Mouse (Mus musculus): ENCODE data around the gene Mmrn1.
"Not testable (repeated sequence)": the region's sequence is repeated elsewhere in the genome, so short reads cannot be mapped to it uniquely, and the experiment has no call there.

Gene Mmrn1

GRCm38 (mm10) chr6:60924676-60925075 lies at the start of gene Mmrn1:
Mmrn1 (plus strand) TSS chr6:60924976.
- DNase-seq (ENCODE audit: low read depth) = not testable (repeated sequence)

DNA sequence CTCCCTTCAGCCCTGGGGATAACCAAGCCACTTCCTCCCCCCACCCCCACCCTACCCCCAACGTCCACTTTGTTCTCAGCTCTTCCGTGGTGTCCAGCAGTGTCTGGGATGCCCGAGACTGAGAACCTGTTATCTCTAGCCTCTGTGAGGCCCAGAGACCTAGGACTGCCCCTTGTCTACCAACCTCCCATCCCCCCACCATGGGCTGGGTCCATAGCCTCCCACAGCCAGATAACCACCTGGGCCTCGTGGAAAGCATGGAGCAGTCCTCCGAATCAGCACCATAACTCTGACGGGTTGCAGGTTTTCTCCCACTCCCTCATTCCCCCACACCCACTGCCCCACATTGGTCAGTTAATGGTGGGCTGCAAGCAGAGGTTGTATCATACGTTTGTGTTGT lies 44.4 kb upstream of the Mmrn1 start:
- DNase-seq (ENCODE audit: low read depth) = no peak

GRCm38 (mm10) chr6:60881534-60881933 lies 43.2 kb upstream of the Mmrn1 start:
- DNase-seq (ENCODE audit: low read depth) = no peak

- DNase-seq (ENCODE audit: low read depth) = no peak
These were observed 17.5 kb upstream of the Mmrn1 start for GRCm38 (mm10) chr6:60907272-60907671.

- no peak for DNase-seq (ENCODE audit: low read depth)
These were observed 6.6 kb downstream of the Mmrn1 start for GRCm38 (mm10) chr6:60931364-60931763.

- DNase-seq (ENCODE audit: low read depth) = no peak
These were observed 10.1 kb downstream of the Mmrn1 start for GRCm38 (mm10) chr6:60934835-60935234.

- no peak for DNase-seq (ENCODE audit: low read depth)
These were observed 10.8 kb downstream of the Mmrn1 start for GRCm38 (mm10) chr6:60935448-60936130.

DNA sequence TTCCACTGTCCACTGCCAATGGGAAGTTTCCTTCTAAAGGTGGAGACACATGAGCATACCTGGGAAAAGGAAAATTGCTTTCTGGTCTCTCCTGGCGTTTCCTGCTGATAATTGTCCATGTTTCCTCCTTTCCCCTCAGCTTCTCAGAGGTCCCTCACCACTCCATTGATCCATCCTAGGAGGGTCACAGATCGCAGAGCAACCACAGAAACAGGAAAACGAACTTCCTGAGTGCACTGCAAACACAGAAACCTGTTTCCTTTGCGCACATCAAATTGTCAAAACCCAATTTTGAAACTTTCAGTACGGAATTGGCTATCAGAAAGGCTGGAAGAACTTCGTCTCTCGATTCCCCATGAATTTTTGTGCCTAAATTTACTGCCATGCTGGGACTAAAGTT lies 19.4 kb downstream of the Mmrn1 start:
- no peak for DNase-seq (ENCODE audit: low read depth)

GRCm38 (mm10) chr6:60944621-60945020 lies 19.8 kb downstream of the Mmrn1 start:
- no peak for DNase-seq (ENCODE audit: low read depth)

DNA sequence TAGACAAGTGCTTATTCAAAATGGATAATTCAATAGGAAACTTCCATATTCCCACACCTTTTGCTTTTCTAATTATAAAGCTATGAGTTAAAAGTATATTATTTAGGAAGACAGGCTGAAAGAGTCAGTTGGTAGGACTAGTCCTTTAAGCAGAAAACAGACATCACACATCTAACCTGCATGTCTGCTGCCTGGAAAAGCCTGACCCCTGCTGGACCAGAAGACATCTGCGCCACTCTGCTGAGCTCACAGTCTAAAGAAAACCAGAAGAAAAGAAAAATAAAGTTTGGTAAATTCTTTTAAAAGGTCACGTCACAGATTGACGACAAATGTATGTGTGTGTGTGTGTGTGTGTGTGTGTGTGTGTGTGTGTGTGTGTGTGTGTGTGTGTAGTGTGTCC lies 25.6 kb downstream of the Mmrn1 start:
- DNase-seq (ENCODE audit: low read depth) = peak; percentile 5

GRCm38 (mm10) chr6:60961285-60961684 lies 36.5 kb downstream of the Mmrn1 start:
- no peak for DNase-seq (ENCODE audit: low read depth)

- no peak for DNase-seq (ENCODE audit: low read depth)
These were observed 37.1 kb downstream of the Mmrn1 start for GRCm38 (mm10) chr6:60961838-60962237.

GRCm38 (mm10) chr6:60962668-60963067 lies 37.9 kb downstream of the Mmrn1 start:
- no peak for DNase-seq (ENCODE audit: low read depth)

DNA sequence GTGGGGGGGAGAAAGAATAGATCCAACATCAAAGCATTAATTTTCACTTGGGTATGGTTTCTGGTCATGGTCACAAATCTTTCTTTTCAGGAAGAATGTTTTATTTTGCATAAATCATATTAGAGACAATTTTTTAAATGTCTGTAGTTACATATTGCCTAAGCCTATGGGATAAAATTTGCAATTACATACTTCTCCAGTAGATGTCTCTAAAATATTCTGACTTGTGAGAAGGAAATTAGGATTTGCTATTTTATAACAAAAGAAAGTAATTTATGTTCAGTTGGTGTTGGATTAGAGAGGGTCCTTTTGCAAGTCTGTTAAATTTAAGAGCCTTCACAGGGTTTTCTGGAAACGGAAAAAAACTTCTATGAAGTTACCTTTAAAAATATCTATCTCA lies 39.0 kb downstream of the Mmrn1 start:
- DNase-seq (ENCODE audit: low read depth) = no peak

DNA sequence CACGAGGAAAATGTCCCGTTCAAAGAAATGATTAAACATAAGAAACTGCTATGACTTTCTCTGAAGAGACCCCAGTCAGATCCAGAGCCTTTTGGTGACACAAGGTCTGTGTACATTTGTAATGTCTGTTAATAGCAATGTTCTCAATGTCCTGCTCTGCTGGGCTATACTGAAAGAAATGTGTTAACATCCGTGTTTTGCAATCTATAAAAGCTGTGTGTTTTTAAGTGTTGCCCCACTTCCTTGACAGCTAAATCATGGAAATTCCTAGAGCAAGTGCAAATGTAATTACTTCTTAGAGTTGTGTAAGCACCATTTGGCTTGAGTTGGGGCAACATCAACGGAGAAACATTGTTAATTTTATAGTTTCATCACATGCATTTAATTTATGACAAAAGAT lies 42.2 kb downstream of the Mmrn1 start:
- no peak for DNase-seq (ENCODE audit: low read depth)

DNA sequence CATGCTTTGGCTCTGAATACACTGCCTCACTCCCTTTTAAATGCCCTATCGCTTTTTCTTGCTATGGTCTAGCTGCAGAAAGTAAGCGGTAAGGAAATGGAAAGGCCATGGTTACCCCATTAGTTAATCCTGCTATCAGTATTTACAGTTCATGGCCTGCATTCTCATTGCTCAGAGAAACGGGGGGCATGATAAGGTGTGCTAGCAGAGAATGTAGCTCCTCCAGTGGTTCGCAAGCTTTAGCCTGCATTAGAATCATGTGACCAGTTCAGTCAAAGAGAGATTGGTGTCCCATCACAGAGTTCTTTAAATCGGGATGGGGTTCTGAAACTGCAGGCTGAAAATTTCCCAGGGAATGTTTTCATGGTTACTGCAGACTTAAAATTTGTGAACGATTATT lies 44.6 kb downstream of the Mmrn1 start:
- no peak for DNase-seq (ENCODE audit: low read depth)

DNA sequence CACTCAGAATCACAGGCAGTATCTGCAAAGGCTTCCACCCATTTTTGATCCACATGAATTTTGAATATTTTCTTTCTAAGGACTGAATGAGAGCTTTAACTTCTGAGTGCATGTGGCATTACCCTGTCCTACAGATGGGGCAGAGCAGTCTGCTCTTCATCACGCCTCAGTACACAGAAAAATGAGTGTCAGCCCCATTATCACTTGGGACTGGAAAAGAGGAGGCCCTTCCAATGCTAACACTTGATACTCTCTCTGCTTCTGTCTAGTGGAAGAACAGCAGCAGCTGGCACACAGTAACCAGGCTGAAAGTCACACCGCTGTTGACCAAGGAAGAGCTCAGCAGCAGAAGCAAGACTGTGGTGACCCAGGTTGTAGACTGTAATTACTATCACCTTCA lies 46.0 kb downstream of the Mmrn1 start:
- DNase-seq (ENCODE audit: low read depth) = no peak

- DNase-seq (ENCODE audit: low read depth) = no peak
These were observed 53.8 kb downstream of the Mmrn1 start for GRCm38 (mm10) chr6:60978610-60979009.

DNA sequence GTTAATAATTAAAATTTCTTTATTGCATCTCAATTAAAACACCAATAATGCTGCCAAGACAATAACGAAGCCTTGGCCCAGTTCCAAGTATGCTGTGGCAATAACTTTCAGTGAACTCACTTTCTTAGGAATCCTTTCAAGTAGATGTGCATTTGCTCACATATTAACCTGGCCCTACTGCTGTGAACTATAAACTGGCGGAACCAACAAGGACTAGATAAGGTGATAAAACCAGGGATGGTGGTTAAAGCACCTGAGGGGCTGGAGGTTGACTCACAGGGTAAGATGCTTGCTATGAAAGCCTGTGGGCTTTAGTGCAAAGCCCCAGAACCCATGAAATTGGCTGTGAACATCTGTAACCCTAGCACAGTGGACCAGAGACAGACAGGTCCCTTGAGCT lies 54.3 kb downstream of the Mmrn1 start:
- no peak for DNase-seq (ENCODE audit: low read depth)

- DNase-seq (ENCODE audit: low read depth) = no peak
These were observed 59.6 kb downstream of the Mmrn1 start for GRCm38 (mm10) chr6:60984360-60984759.

GRCm38 (mm10) chr6:60985919-60986318 lies 61.1 kb downstream of the Mmrn1 start:
- DNase-seq (ENCODE audit: low read depth) = peak; percentile 22

DNA sequence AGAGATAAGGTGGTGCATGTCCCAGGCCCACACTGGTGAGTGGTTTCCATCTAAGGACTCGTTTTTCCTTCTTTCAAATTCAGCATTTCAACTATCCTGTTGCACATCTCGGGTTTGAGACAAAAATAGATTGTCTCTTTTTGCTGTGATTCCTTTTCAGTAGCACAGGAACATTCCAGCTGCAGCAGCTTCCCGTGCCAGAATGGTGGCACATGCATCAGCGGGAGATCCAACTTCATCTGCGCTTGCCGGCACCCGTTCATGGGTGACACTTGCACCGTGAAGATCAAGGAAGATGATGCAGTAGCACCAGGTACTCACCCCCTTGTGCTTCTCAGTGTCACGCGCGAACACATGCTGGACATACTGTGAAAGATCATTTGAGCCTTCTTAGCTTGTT lies 62.1 kb downstream of the Mmrn1 start:
- DNase-seq (ENCODE audit: low read depth) = no peak

DNA sequence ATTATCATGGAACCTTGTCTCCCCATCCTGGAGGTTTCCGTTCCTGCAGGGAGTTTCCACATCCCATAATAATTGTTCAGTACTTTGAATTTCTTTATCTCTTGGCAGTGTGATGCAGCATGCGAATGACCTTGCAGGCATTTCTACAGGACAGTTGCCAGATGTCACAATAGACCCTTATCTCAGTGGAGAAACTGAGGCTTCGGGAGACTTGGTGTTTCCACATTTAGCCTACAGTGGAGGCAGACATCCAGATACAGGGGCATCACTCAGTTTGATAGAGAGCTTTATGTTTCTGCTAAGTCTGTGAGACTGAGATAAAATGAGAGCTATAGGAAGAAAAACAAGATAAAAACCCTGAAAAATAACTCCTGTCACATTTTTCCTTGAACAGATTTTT lies 63.0 kb downstream of the Mmrn1 start:
- no peak for DNase-seq (ENCODE audit: low read depth)

GRCm38 (mm10) chr6:60992366-60992765 lies 67.6 kb downstream of the Mmrn1 start:
- no peak for DNase-seq (ENCODE audit: low read depth)

Measured in naive thymus-derived CD4-positive, alpha-beta T cell, adult 2 months (primary cell).